In genomic region chr2:30698758-30699535, GRCm38 (mm10) we compare ENCODE assay signal across 8 mouse cellular contexts.
DNase-seq lines count a peak whose midpoint lies in the region; ATAC-seq lines count a peak whose summit lies in the region.

No protein-coding gene starts in this region.

- ATAC-seq in heart, embryonic 16.5 days (replicated peaks; ENCODE audit: extremely low read depth, insufficient read depth, low FRiP score) = no peak
- no peak for ATAC-seq in neural tube, embryonic 13.5 days (ENCODE audit: low read depth)

- H3K36me3 ChIP-seq in heart, embryonic 16.5 days (ENCODE audit: control insufficient read depth, insufficient read depth) = no peaks in the 10 kb centered on the region
- H3K36me3 ChIP-seq in neural tube, embryonic 13.5 days = no peaks in the 10 kb centered on the region

- peaks cover 33% of the 10 kb centered on the region for H3K4me1 ChIP-seq in heart, embryonic 16.5 days (ENCODE audit: control insufficient read depth, insufficient read depth, low read length)
- H3K4me1 ChIP-seq in neural tube, embryonic 13.5 days (replicated peaks) = peaks cover 67% of the 10 kb centered on the region

- H3K27ac ChIP-seq in heart, embryonic 16.5 days (ENCODE audit: low read length) = peak overlapping the region; percentile 29; the same call in 1 of the 2 replicates
- peak overlapping the region; percentile 61; the same call in 1 of the 2 replicates for H3K27ac ChIP-seq in neural tube, embryonic 13.5 days (replicated peaks)

- no peak overlapping the region for H3K4me2 ChIP-seq in heart, embryonic 16.5 days (ENCODE audit: low read depth, low read length)
- no peak overlapping the region for H3K4me2 ChIP-seq in neural tube, embryonic 13.5 days

- 66% methylated on average over 6 of the region's 6 CpGs for WGBS in heart, embryonic 16.5 days
- 71% methylated on average over 6 of the region's 6 CpGs for WGBS in neural tube, embryonic 13.5 days

- no peaks in the 10 kb centered on the region; the same call in 1 of the 2 replicates for H3K9me3 ChIP-seq in heart, embryonic 16.5 days (replicated peaks; ENCODE audit: control insufficient read depth, low read length)
- H3K9me3 ChIP-seq in neural tube, embryonic 13.5 days = no peaks in the 10 kb centered on the region

- DNase-seq in adrenal gland, postnatal 14 days = peak; percentile 19
- no peak for DNase-seq in adrenal gland, adult 2 months
- no peak for DNase-seq in heart, adult 8-10 months (ENCODE audit: low spot score)
- no peak for DNase-seq in neural tube, embryonic 10.5 days (ENCODE audit: extremely low spot score, low spot score)
- DNase-seq in ovary, adult 18-20 months (ENCODE audit: low spot score) = no peak
- no peak for DNase-seq in adrenal gland, adult (ENCODE audit: inconsistent age in 2 of 2, low spot score in 1 of 2)

- H3K9ac ChIP-seq in heart, embryonic 16.5 days (ENCODE audit: low read length) = 0 out of 2 replicates have a peak overlapping the region, but pooled peaks have one; percentile 39
- H3K9ac ChIP-seq in neural tube, embryonic 13.5 days = 0 out of 2 replicates have a peak overlapping the region, but pooled peaks have one; percentile 22

- H3K27me3 ChIP-seq in heart, embryonic 16.5 days (ENCODE audit: control insufficient read depth, insufficient read depth, low read length) = no peaks in the 10 kb centered on the region
- H3K27me3 ChIP-seq in neural tube, embryonic 13.5 days = no peaks in the 10 kb centered on the region

- H3K4me3 ChIP-seq in heart, embryonic 16.5 days (ENCODE audit: low read length) = no peak overlapping the region
- no peak overlapping the region for H3K4me3 ChIP-seq in neural tube, embryonic 13.5 days
